ENCODE assay signal across 8 mouse cellular contexts in genomic region chrX:94213384-94213783, GRCm38 (mm10). TPM values are rescaled to one million over a fixed set of nuclear protein-coding genes. Genes with fewer than 3 reads are reported as not detected.
DNase-seq lines count a peak whose midpoint lies in the region; ATAC-seq and TF ChIP-seq lines count a peak whose summit lies in the region.

No protein-coding gene starts in this region.

- no peak for TF ChIP-seq POLR2A in MEL (IDR thresholded peaks at IDR 0.05; ENCODE audit: control insufficient read depth in 1 of 2, insufficient read depth in 1 of 2, low read depth in 1 of 2, low read length in 2 of 2, poor library complexity in 1 of 2)

- no peak for ATAC-seq in embryonic facial prominence, embryonic 15.5 days (ENCODE audit: insufficient number of reproducible peaks, low FRiP score, low TSS enrichment, low read depth)
- ATAC-seq in intestine, postnatal 0 days, result no peak
- ATAC-seq in neural tube, embryonic 14.5 days (ENCODE audit: low read depth), result peak; percentile 19; the same call in 1 of the 2 replicates

- peak; percentile 3 to 11 for DNase-seq in layer of hippocampus, adult 8-10 months (ENCODE audit: low spot score in 2 of 2)
- no peak for DNase-seq in layer of hippocampus, adult 9-10 months (ENCODE audit: low spot score)
- DNase-seq in MEL (ENCODE audit: low read depth, low spot score), result peak; percentile 73
- DNase-seq in adrenal gland, adult 8-10 months, result no peak
- DNase-seq in embryo, embryonic 11 days, result no peak

- no peaks in the 10 kb centered on the region for H3K9me3 ChIP-seq in MEL (replicated peaks; ENCODE audit: insufficient read depth, low read length)
- H3K9me3 ChIP-seq in embryonic facial prominence, embryonic 15.5 days (replicated peaks), result no peaks in the 10 kb centered on the region
- no peaks in the 10 kb centered on the region for H3K9me3 ChIP-seq in intestine, postnatal 0 days (ENCODE audit: control insufficient read depth)
- H3K9me3 ChIP-seq in neural tube, embryonic 14.5 days (ENCODE audit: control insufficient read depth, low read length), result no peaks in the 10 kb centered on the region

- H3K27ac ChIP-seq in MEL (ENCODE audit: control insufficient read depth, low read depth, low read length), result peak overlapping the region; percentile 99
- H3K27ac ChIP-seq in embryonic facial prominence, embryonic 15.5 days (replicated peaks), result 0 out of 2 replicates have a peak overlapping the region, but pooled peaks have one; percentile 86
- H3K27ac ChIP-seq in intestine, postnatal 0 days (ENCODE audit: low read depth, low read length), result peak overlapping the region; percentile 64; the same call in 1 of the 2 replicates
- H3K27ac ChIP-seq in neural tube, embryonic 14.5 days (ENCODE audit: low read depth, low read length), result peak overlapping the region; percentile 74

- TF ChIP-seq RAD21 in MEL (IDR thresholded peaks at IDR 0.05; ENCODE audit: low read depth, low read length), result no peak

- H3K4me2 ChIP-seq in embryonic facial prominence, embryonic 15.5 days (replicated peaks), result peak overlapping the region; percentile 48
- peak overlapping the region; percentile 70 for H3K4me2 ChIP-seq in intestine, postnatal 0 days (replicated peaks; ENCODE audit: low read depth)
- H3K4me2 ChIP-seq in neural tube, embryonic 14.5 days (ENCODE audit: low read depth, low read length), result peak overlapping the region; percentile 35

- H3K27me3 ChIP-seq in MEL (ENCODE audit: control insufficient read depth in 1 of 2, insufficient read depth in 2 of 2, low read length in 2 of 2), result no peaks in the 10 kb centered on the region
- H3K27me3 ChIP-seq in embryonic facial prominence, embryonic 15.5 days, result no peaks in the 10 kb centered on the region
- no peaks in the 10 kb centered on the region for H3K27me3 ChIP-seq in intestine, postnatal 0 days (replicated peaks; ENCODE audit: control insufficient read depth, insufficient read depth, low read length)
- no peaks in the 10 kb centered on the region for H3K27me3 ChIP-seq in neural tube, embryonic 14.5 days (ENCODE audit: control insufficient read depth, insufficient read depth, low read length)

- 6% methylated on average over 7 of the region's 7 CpGs for WGBS in embryonic facial prominence, embryonic 15.5 days
- 6% methylated on average over 7 of the region's 7 CpGs for WGBS in intestine, postnatal 0 days
- 21% methylated on average over 7 of the region's 7 CpGs for WGBS in neural tube, embryonic 14.5 days

- no peak for TF ChIP-seq EP300 in MEL (IDR thresholded peaks at IDR 0.05; ENCODE audit: low read depth in 1 of 2, low read length in 2 of 2)

- peaks cover 19% of the 10 kb centered on the region for H3K79me2 ChIP-seq in MEL (ENCODE audit: control insufficient read depth, insufficient read depth, low read length, poor library complexity)

- peaks cover 5 to 22% of the 10 kb centered on the region in 2 experiments for H3K36me3 ChIP-seq in MEL (ENCODE audit: control insufficient read depth in 1 of 2, insufficient read depth in 2 of 2, low read length in 2 of 2)
- H3K36me3 ChIP-seq in embryonic facial prominence, embryonic 15.5 days, result peaks cover 13% of the 10 kb centered on the region; the same call in 1 of the 2 replicates
- H3K36me3 ChIP-seq in intestine, postnatal 0 days (ENCODE audit: control insufficient read depth, insufficient read depth), result peaks cover 6% of the 10 kb centered on the region; the same call in 1 of the 2 replicates
- H3K36me3 ChIP-seq in neural tube, embryonic 14.5 days (ENCODE audit: control insufficient read depth, insufficient read depth, low read length), result peaks cover 6% of the 10 kb centered on the region; the same call in 1 of the 2 replicates

- peak overlapping the region; percentile 96 to 98 for H3K4me3 ChIP-seq in MEL (ENCODE audit: control insufficient read depth in 1 of 2, insufficient read depth in 1 of 2, low read depth in 2 of 2, low read length in 2 of 2)
- peak overlapping the region; percentile 80 for H3K4me3 ChIP-seq in embryonic facial prominence, embryonic 15.5 days (replicated peaks)
- peak overlapping the region; percentile 87 for H3K4me3 ChIP-seq in intestine, postnatal 0 days (ENCODE audit: low read depth, low read length)
- peak overlapping the region; percentile 67 for H3K4me3 ChIP-seq in neural tube, embryonic 14.5 days (ENCODE audit: low read depth, low read length)

- no peaks in the 10 kb centered on the region; a peak in 1 of 4 replicates for H3K4me1 ChIP-seq in MEL (ENCODE audit: control insufficient read depth in 1 of 2, insufficient read depth in 2 of 2, low read length in 2 of 2)
- H3K4me1 ChIP-seq in embryonic facial prominence, embryonic 15.5 days, result no peaks in the 10 kb centered on the region
- H3K4me1 ChIP-seq in intestine, postnatal 0 days (replicated peaks; ENCODE audit: control insufficient read depth, insufficient read depth, low read length), result no peaks in the 10 kb centered on the region
- H3K4me1 ChIP-seq in neural tube, embryonic 14.5 days (ENCODE audit: control insufficient read depth, insufficient read depth, low read length), result no peaks in the 10 kb centered on the region

- H3K9ac ChIP-seq in MEL (ENCODE audit: control insufficient read depth, low read depth, low read length, poor library complexity, severe bottlenecking), result peak overlapping the region; percentile 94
- no peak overlapping the region for H3K9ac ChIP-seq in embryonic facial prominence, embryonic 15.5 days
- H3K9ac ChIP-seq in intestine, postnatal 0 days (ENCODE audit: low read depth, low read length), result no peak overlapping the region
- peak overlapping the region; percentile 43; the same call in 1 of the 2 replicates for H3K9ac ChIP-seq in neural tube, embryonic 14.5 days (replicated peaks; ENCODE audit: low read depth, low read length)

- peak in 2 of 3 experiments; percentile 19 to 34; a peak in 2 of 6 replicates for TF ChIP-seq CTCF in MEL (IDR thresholded peaks at IDR 0.05 in 2 of 3, conservative IDR thresholded peaks at IDR 0.05 in 1 of 3; ENCODE audit: control insufficient read depth in 1 of 3, insufficient read depth in 1 of 3, low read depth in 2 of 3, low read length in 3 of 3, poor library complexity in 1 of 3, severe bottlenecking in 1 of 3)
- no peak; the same call in 1 of the 2 replicates for TF ChIP-seq CTCF in intestine, postnatal 0 days (IDR thresholded peaks at IDR 0.05; ENCODE audit: low read depth)

TF ChIP-seq in MEL, 35 proteins besides CTCF, POLR2A, EP300 and RAD21:
- TF ChIP-seq USF1 (IDR thresholded peaks at IDR 0.05; ENCODE audit: low read depth, low read length), result no peak
- TF ChIP-seq TBP (IDR thresholded peaks at IDR 0.05; ENCODE audit: low read depth, low read length), result peak; percentile 90
- TF ChIP-seq SMC3 (IDR thresholded peaks at IDR 0.05; ENCODE audit: low read depth, low read length), result no peak
- TF ChIP-seq E2F4 (IDR thresholded peaks at IDR 0.05; ENCODE audit: borderline replicate concordance, low read depth, low read length), result no peak
- TF ChIP-seq POLR2AphosphoS2 (IDR thresholded peaks at IDR 0.05; ENCODE audit: low read length), result no peak
- TF ChIP-seq RCOR1 (IDR thresholded peaks at IDR 0.05; ENCODE audit: low read depth, low read length), result no peak
- no peak for TF ChIP-seq TCF12 (IDR thresholded peaks at IDR 0.05; ENCODE audit: low read depth, low read length)
- peak; percentile 27; the same call in 1 of the 2 replicates for TF ChIP-seq MYC (IDR thresholded peaks at IDR 0.05; ENCODE audit: low read depth, low read length)
- no peak for TF ChIP-seq UBTF (IDR thresholded peaks at IDR 0.05; ENCODE audit: borderline replicate concordance, insufficient read depth, low read depth, low read length)
- TF ChIP-seq ETS1 (IDR thresholded peaks at IDR 0.05; ENCODE audit: low read depth, low read length), result no peak
- no peak for TF ChIP-seq ZMIZ1 (IDR thresholded peaks at IDR 0.05; ENCODE audit: low read depth, low read length)

RNA-seq across cellular contexts. Expression of gene Eif2s3x, which starts 0.7 kb away (rescaled TPM):
- 100 to 1,000 TPM; 104 to 187 (median 136) TPM for total RNA-seq in layer of hippocampus, adult 8-10 months (2022)
- 183 and 197 TPM in 2 replicates for total RNA-seq in MEL (2012; rRNA removed)
- 100 to 1,000 TPM; 226 to 551 TPM for polyA plus RNA-seq in MEL (2012; ENCODE audit: insufficient read depth in 1 of 2, insufficient read length in 2 of 2, low read depth in 1 of 2, low replicate concordance in 2 of 2, missing spikeins in 1 of 2)
- 64.4 and 65.9 TPM in 2 replicates for polyA plus RNA-seq in embryonic facial prominence, embryonic 15.5 days (2015; fragmentation: Nextera tagmentation; extraction: Ambion mirVana)
- 35.2 and 36.7 TPM in 2 replicates for polyA plus RNA-seq in intestine, postnatal 0 days (2015; fragmentation: Nextera tagmentation; extraction: Ambion mirVana)
- 96.2 and 122 TPM in 2 replicates for polyA plus RNA-seq in neural tube, embryonic 14.5 days (2014; fragmentation: Nextera tagmentation; extraction: Ambion mirVana)
- total RNA-seq in adrenal gland, adult 8-10 months (2022), result 100 to 1,000 TPM; 120 to 235 (median 168) TPM

RNA-seq across cellular contexts. Expression of gene Klhl15, which starts 21.0 kb away (rescaled TPM):
- total RNA-seq in layer of hippocampus, adult 8-10 months (2022), result 10 to 100 TPM; 23.4 to 27.5 (median 24.8) TPM
- 8.6 and 9.6 TPM in 2 replicates for total RNA-seq in MEL (2012; rRNA removed)
- 10 to 100 TPM in 1 of 2 experiments, not detected in 1; 15.5 TPM for polyA plus RNA-seq in MEL (2012; ENCODE audit: insufficient read depth in 1 of 2, insufficient read length in 2 of 2, low read depth in 1 of 2, low replicate concordance in 2 of 2, missing spikeins in 1 of 2)
- polyA plus RNA-seq in embryonic facial prominence, embryonic 15.5 days (2015; fragmentation: Nextera tagmentation; extraction: Ambion mirVana), result 9.0 and 9.8 TPM in 2 replicates
- 4.7 and 5.0 TPM in 2 replicates for polyA plus RNA-seq in intestine, postnatal 0 days (2015; fragmentation: Nextera tagmentation; extraction: Ambion mirVana)
- polyA plus RNA-seq in neural tube, embryonic 14.5 days (2014; fragmentation: Nextera tagmentation; extraction: Ambion mirVana), result 12.3 and 14.7 TPM in 2 replicates
- total RNA-seq in adrenal gland, adult 8-10 months (2022), result 10 to 100 TPM; 14.7 to 23.6 (median 18.4) TPM

Comparison
In these comparisons a context has a peak if more than half of its experiments do, and no peak if none do; other contexts are left out.
1. DNase-seq: peak in layer of hippocampus, adult 8-10 months (2 of 2) and MEL (single experiment); none in layer of hippocampus, adult 9-10 months (single experiment), adrenal gland, adult 8-10 months (single experiment) and embryo, embryonic 11 days (single experiment).
2. H3K9ac ChIP-seq: peak in MEL (single experiment) and neural tube, embryonic 14.5 days (single experiment); none in embryonic facial prominence, embryonic 15.5 days (single experiment) and intestine, postnatal 0 days (single experiment).
3. Peak in every context shown above with its lines, with median percentiles within 50 percentile points of each other: H3K27ac ChIP-seq, H3K4me3 ChIP-seq and H3K4me2 ChIP-seq.